In genomic region chr7:73393307-73394012, GRCm38 (mm10) we compare ENCODE assay signal across 10 mouse cellular contexts. TPM values are rescaled to one million over a fixed set of nuclear protein-coding genes. Genes with fewer than 3 reads are reported as not detected.
DNase-seq lines count a peak whose midpoint lies in the region; ATAC-seq lines count a peak whose summit lies in the region.
"Had no signal": no experiment of that assay in that cellular context is flagged by ENCODE, and none has a peak within 500 bp of the region (broad histone marks: within the 10 kb centered on the region; RNA-seq: fewer than 3 reads in every experiment).

No protein-coding gene starts in this region.

- H3K9me3 ChIP-seq in lung, embryonic 15.5 days, result no peaks in the 10 kb centered on the region
- no peaks in the 10 kb centered on the region for H3K9me3 ChIP-seq in forebrain, embryonic 12.5 days
- no peaks in the 10 kb centered on the region for H3K9me3 ChIP-seq in intestine, embryonic 16.5 days (ENCODE audit: control insufficient read depth, low read length)

- H3K27ac ChIP-seq in lung, embryonic 15.5 days, result peak overlapping the region; percentile 48; the same call in 1 of the 2 replicates
- H3K27ac ChIP-seq in forebrain, embryonic 12.5 days, result peak overlapping the region; percentile 69
- no peak overlapping the region for H3K27ac ChIP-seq in intestine, embryonic 16.5 days (ENCODE audit: low read length)

- WGBS in lung, embryonic 15.5 days, result 14% methylated on average over 9 of the region's 9 CpGs
- 38% methylated on average over 9 of the region's 9 CpGs for WGBS in forebrain, embryonic 12.5 days
- 54% methylated on average over 9 of the region's 9 CpGs for WGBS in intestine, embryonic 16.5 days

- H3K27me3 ChIP-seq in lung, embryonic 15.5 days, result no peaks in the 10 kb centered on the region
- no peaks in the 10 kb centered on the region for H3K27me3 ChIP-seq in forebrain, embryonic 12.5 days
- peaks cover 6% of the 10 kb centered on the region; the same call in 1 of the 2 replicates for H3K27me3 ChIP-seq in intestine, embryonic 16.5 days (replicated peaks; ENCODE audit: control insufficient read depth, insufficient read depth, low read length)

- ATAC-seq in lung, embryonic 15.5 days (ENCODE audit: borderline replicate concordance, extremely low read depth, low FRiP score, low TSS enrichment), result no peak
- ATAC-seq in forebrain, embryonic 12.5 days (ENCODE audit: low FRiP score), result no peak
- ATAC-seq in intestine, embryonic 16.5 days, result no peak
- no peak for ATAC-seq in activated CD4-positive, CD25-positive, alpha-beta regulatory T cell, adult 4 months
- no peak for ATAC-seq in megakaryocyte progenitor cell, adult 5-6 weeks (replicated peaks; ENCODE audit: poor library complexity)

- DNase-seq in lung, postnatal 4 days, result no peak
- peak; percentile 65 for DNase-seq in skeletal muscle tissue, adult 2 months (ENCODE audit: low read depth, low spot score)
- DNase-seq in spleen, postnatal 36 days (ENCODE audit: low spot score in 2 of 2), result no peak

- H3K4me1 ChIP-seq in lung, embryonic 15.5 days, result peaks cover 63% of the 10 kb centered on the region
- peaks cover 87% of the 10 kb centered on the region for H3K4me1 ChIP-seq in forebrain, embryonic 12.5 days
- peaks cover 29% of the 10 kb centered on the region for H3K4me1 ChIP-seq in intestine, embryonic 16.5 days (ENCODE audit: control insufficient read depth, insufficient read depth, low read length)

- H3K9ac ChIP-seq in lung, embryonic 15.5 days, result peak overlapping the region; percentile 76; the same call in 1 of the 2 replicates
- peak overlapping the region; percentile 89 for H3K9ac ChIP-seq in forebrain, embryonic 12.5 days
- H3K9ac ChIP-seq in intestine, embryonic 16.5 days (ENCODE audit: low read depth, low read length), result 0 out of 2 replicates have a peak overlapping the region, but pooled peaks have one; percentile 45

- no peaks in the 10 kb centered on the region for H3K36me3 ChIP-seq in lung, embryonic 15.5 days
- H3K36me3 ChIP-seq in forebrain, embryonic 12.5 days (replicated peaks), result peaks cover 17% of the 10 kb centered on the region
- no peaks in the 10 kb centered on the region for H3K36me3 ChIP-seq in intestine, embryonic 16.5 days (ENCODE audit: control insufficient read depth, insufficient read depth, low read length)

- peak overlapping the region; percentile 80 for H3K4me3 ChIP-seq in lung, embryonic 15.5 days
- peak overlapping the region; percentile 80 for H3K4me3 ChIP-seq in forebrain, embryonic 12.5 days (replicated peaks)
- H3K4me3 ChIP-seq in intestine, embryonic 16.5 days (ENCODE audit: low read length), result peak overlapping the region; percentile 69

- H3K4me2 ChIP-seq in lung, embryonic 15.5 days, result peak overlapping the region; percentile 76
- peak overlapping the region; percentile 85 for H3K4me2 ChIP-seq in forebrain, embryonic 12.5 days
- H3K4me2 ChIP-seq in intestine, embryonic 16.5 days (ENCODE audit: low read depth, low read length), result peak overlapping the region; percentile 87

RNA-seq across cellular contexts. Expression of gene Rgma, which starts 18.2 kb away (rescaled TPM):
- polyA plus RNA-seq in lung, embryonic 15.5 days (2015; fragmentation: Nextera tagmentation; extraction: Ambion mirVana), result 11.7 and 12.9 TPM in 2 replicates
- 37.3 and 42.3 TPM in 2 replicates for polyA plus RNA-seq in forebrain, embryonic 12.5 days (2016; fragmentation: Nextera tagmentation; extraction: Ambion mirVana)
- 5.3 and 5.8 TPM in 2 replicates for polyA plus RNA-seq in intestine, embryonic 16.5 days (2015; fragmentation: Nextera tagmentation; extraction: Ambion mirVana)
- polyA plus RNA-seq in activated CD4-positive, CD25-positive, alpha-beta regulatory T cell, adult 4 months (2017; shearing (Covaris generic)), result not detected
- not detected in 2 replicates for total RNA-seq in megakaryocyte progenitor cell, adult 5-6 weeks (2015)
- total RNA-seq in megakaryocyte progenitor cell, adult 5-6 weeks (2017), result not detected in 2 replicates
- total RNA-seq: common myeloid progenitor, adult 5-6 weeks; neutrophil, adult 5-6 weeks had no signal
